Mouse (Mus musculus) 3T3-L1 (cell line): Measurements from ENCODE around the gene Fntb.
"Not testable (repeated sequence)": the region's sequence is repeated elsewhere in the genome, so short reads cannot be mapped to it uniquely, and the experiment has no call there.

Source experiments
- DNase-seq: peaks from one replicate; pipeline ENCODE4 v3.0.0-alpha.2; 2015; ENCODE audit warnings: low read depth, low spot score

Fntb gene

DNA sequence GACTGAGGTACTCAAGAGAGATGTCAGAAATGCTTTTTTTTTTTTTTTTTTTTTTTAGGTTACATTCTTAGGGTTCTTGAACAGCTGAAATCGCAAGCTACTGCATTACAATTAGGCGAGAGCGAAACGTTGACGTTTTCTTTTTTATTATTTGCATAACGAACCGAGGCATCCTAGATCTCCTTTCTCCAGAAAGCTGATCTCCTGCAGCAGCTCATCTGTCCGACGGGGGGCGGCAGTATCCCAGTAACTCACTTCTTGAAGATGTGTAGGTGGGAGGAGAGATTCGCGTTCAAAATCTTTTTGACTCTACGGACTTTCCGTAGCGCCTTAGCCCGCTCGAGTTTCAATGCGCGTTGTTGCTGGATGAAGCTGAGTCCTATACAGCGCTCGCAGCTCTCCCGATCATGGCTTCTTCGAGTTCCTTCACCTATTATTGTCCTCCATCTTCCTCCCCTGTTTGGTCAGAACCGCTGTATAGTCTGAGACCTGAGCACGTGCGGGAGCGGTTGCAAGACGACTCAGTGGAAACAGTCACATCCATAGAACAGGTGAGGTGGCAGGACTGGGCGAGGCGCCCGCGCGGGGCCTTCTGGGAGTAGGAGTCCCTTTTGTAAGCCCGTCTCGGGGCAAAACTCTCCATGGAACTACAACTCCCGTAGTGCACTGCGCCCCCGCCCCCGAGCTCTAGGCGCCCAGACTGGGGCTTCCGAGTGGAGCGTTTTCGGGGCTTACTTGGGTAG, 71.9 kb downstream of the Fntb start:
- peak; percentile 98 for DNase-seq

DNA sequence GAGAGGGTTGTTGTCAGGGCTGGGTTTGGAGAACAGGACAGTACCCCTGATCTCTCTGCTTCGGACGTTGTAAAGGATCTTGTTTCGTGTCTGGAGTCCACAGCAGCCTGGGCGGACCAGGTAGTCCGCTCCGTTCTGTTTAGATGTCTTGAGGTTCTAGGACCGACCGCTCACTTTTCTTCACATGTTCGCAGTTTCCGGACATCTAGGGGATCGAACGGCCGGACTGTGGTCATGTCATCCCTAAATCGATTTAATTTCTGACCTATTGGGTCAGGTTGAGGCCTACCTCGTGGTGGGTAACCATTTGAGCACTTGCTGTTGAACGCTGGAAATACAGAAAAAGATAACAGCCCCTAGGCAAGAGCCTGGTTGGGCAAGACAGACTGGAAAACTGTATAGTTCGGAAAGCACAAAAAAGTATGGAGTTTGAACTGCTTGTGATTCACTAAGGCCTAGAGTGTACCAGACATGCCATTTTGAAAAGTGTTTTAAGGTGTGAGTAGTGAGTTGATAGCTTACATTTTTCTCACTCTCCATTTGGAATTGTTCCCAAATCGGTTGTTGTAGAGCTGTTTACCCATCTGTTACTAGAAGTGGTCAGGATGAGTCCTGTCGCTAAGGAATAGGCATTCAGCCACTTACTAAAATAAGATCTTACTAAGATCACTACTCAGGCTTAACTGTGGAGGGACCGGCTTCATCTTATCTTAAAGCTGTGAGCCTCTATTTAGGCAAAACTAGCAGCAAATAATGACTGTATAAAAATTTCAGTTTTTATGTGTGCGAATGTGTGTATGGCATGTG, 72.7 kb downstream of the Fntb start:
- peak; percentile 45 for DNase-seq

DNA sequence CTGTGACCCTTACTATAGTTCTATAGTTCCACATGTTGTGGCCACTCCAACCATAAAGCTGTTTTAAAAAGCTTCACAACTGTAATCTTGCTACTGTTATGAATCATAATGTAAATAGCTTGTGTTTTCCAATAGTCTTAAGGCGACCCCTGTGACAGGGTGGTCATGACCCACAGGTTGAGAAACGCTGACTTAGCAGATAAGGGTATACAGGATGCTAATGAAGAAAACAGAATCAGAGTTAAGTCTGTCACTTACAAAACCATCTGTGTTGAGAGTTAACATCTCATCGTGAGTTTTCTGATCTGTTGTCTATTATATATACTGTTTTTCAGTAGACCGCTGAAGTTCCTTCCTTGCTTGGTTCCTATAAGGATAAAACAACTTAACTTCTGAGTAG, 73.9 kb downstream of the Fntb start:
- DNase-seq = no peak

DNA sequence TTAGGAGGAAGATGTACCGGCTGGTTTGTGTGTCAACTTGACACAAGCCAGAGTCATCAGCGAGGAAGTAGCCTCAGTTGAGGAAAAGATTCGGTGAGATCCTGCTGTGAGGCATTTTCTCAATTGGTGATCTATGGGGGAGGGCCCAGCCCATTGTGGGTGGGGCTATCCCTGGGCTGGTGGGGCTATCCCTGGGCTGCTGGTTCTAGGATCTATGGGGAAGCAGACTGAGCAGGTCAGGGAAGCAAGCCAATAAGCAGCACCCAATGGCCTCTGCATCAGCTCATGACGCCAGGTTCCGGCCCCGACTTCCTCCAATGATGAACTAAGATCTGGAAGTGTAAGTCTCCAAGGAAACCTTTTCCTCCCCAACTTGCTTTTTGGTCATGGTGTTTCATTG, 74.7 kb downstream of the Fntb start:
- DNase-seq = no peak

DNA sequence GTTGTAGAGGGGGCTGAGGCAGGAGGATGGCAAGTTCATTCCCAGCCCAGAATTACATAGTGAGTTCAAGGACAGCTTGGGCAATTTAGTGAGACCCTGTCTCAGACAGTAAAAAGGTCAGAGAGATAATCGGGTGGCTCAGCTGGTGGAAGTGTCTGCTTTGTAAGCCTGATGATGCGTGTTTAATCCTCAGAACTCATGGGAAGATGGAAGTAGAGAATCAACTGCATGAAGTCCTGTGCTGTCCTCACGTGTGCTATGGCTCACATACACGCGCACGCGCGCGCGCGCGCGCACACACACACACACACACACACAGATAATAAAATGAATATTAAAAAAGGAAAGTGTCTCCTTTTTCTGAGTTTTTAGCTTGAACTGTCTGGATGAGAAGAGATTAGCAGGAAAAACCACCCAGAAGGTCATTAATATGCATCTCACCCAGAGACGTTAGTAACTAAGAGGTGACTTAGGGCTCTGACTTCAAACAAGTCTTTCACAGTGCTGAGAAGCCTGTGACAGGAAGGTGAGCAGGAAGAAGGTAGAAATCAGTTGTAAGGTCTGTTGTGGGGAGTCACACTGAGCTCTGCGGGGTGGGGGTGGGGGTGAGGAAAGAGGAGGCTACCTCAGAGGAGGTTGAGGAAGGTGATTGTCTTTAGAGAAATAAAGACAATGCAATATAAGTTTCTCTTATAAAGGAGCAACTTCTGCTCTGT, 79.1 kb downstream of the Fntb start:
- no peak for DNase-seq

DNA sequence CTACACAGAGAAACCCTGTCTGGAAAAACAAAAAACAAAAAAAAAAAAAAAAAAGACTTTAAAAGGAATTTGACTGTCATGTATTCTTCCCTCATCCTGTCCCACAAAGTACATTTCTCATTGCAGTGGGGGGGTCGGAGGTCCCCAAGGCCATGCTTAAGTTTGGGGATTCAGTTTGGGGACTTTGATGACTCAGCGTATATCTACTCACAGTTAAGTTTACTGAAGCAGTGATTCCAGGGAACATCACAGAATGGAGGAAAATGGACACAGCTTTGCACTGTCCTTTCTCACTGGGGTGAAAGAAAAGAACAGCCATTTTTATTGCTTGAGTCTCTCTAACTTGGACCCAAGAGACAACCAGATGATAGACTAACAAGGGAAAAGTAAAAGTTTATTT, 87.0 kb downstream of the Fntb start:
- DNase-seq = no peak

DNA sequence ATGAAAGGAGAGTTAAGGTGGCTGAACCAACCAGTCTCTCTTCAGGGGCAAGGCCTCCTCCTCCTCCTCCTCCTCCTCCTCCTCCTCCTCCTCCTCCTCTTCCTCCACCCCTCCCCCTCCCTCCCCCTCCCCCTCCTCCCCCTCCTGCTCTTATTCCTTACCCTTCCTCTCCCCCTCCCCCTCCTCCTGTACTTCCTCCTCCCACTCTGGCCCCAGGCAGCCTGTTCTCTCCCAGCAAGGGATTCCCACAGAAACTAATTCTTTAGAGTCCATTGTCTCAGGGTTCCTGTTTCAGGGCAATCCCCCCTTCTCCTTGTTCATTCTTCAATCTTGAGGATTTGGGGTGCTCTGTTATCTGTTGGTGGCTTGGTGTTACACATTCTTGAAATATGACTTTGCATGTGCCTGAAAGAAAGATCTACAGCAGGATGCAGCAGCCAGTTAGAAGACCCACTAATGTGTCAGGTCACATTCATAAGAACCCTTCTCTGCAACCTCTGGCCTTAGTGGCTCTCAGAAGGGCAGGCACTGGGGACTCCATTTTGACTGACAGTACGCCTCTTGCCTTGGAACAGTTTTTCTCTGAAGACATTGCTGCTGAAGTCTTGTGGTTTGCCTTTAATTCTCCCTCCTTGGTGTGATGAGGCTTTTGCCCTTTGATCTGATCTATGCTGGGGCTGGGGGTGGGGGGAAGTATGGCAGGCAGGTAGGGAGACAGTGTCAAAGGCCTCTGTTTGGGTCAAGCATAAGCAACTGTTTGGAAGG, 88.2 kb downstream of the Fntb start:
- no peak for DNase-seq

DNA sequence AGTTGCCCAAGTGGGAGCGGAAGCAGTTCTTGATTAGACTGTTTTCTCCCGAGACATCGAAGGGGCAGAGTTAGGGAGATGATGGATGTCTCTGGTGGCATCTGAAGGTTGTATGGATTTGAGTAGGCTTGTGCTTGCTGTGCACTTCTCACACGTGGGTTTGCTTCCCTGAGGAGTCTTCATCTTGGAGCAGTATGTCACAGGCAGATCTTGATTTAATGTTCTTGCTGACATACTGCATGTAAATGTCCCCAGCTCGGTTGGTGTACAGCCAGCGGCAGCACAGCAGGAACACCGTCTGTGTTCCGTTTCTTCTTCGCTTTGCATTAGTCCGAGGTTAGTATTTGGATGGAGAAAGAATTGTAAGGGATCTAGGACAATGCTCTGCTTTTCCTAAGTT, 91.7 kb downstream of the Fntb start:
- no peak for DNase-seq

DNA sequence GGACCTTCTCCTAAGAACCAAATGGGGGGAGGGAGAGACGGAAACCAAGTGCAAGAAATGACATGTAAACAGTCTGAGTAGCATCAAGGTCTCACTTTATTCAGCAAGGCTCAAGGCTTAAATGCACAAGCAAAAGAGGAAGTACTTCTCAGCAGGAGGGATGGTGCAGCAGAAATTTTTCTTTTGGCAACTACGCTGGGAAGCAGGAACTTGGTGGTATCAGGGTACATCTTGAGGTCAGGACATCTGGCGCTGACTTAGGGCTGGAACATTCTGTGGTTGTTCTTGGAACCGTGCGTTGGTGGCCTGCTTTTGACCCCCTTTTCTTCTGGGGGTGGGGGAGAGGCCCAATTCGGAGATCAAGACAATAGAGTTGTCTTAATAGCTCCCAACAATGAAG, 93.4 kb downstream of the Fntb start:
- not testable (repeated sequence) for DNase-seq

DNA sequence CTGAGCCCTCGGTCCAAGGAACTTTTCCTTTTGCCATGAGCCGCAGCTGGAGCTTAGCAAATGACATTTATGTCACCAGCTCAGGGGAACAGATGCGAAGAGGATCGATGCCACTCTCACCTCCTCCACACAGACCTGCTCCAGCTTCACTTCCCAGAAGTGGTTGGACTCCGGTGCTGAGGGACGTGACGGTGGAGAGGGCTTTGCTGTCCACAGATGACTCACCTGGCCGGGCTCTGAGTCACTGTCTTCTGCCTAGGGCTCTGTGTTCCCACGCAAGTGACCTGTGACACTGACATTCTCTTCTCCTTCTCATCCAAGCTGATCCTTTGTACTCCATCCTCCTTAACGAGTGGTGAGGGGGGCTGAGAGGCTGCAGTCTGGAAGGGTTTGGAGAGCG, 98.3 kb downstream of the Fntb start:
- DNase-seq = peak; percentile 88

DNA sequence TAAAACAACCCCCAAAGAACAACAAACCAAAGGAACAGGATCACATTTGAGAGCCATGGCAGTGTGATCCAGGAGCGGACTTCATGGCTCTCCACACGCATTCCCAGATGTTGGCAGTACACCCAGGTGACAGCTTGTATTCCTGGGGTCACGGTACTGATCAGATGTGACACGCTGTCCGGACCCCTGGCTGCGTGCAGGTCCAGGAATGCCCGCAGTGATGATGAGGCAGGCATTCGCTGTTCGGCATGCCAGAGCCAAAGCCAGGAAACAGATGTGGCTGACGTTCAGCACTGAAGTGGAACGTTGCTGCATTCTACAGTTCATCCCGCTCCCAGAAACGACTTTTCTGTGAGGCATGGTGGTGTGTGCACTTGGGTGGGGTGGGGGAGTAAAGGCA, 99.9 kb downstream of the Fntb start:
- DNase-seq = no peak

DNA sequence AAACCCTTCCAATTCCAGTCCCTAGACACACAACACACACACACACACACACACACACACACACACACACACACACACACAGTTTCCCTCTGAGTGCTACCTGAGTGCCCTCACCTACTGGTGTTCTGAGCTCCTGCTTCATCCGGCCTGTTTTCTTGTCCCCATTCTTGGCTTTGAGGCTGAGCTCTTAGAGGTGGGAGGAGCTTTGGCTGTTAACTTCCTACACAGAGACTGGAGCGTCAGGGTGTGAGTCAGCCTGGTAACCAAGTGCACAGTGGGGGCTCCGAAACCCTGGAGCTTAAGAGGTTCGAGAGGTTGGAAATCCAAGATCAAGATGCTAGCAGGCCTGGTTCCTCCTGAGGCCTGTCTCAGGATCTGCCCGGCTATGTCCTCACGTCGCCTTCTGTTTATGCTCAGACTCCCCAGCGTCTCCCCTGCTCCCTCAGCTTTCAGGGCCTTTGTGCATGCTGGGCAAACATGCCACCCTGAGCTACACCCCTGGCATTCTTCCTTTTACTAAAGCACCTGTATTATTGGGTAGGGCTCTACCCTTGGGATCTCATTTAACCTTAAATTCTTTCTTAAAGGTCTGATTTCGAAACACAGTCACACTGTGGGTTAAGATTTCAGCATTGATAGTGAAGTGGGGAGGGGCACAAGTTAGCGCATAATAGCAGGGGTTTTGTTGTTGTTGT, 102.3 kb downstream of the Fntb start:
- DNase-seq = peak; percentile 59

DNA sequence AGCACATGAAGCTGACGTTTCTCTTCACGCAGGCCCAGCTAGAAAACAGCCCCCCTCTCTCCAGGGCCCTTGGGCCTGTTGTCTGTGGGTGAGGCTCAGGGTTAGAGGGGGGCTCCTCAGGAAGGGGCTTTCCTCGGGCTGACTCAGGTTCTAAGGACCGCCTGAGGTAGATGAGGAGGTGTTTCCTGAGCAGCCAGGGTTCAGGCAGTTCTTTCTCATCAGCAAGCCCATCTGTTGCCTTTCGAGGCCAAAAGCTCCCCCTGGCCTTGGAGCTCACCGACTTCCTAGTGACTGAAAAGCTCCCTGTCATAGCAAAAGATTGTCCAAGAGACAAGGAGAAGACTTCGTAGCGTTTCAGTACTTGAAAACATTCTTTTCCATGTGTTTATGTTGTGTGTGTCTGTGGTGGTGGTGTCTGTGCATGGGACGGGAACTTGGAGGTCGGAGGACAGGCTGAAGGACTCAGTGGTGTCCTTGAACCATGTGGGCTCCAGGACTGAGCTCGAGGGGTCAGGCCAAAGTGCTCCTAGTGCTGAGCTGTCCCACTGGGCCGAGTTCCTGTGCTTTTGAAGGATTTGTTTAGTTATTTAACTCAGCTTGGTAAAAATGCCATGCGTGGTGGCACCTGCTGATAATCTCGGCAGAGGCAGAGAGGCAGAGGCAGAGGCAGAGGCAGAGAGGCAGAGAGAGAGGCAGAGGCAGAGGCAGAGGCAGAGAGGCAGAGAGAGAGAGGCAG, 103.2 kb downstream of the Fntb start:
- DNase-seq = no peak

DNA sequence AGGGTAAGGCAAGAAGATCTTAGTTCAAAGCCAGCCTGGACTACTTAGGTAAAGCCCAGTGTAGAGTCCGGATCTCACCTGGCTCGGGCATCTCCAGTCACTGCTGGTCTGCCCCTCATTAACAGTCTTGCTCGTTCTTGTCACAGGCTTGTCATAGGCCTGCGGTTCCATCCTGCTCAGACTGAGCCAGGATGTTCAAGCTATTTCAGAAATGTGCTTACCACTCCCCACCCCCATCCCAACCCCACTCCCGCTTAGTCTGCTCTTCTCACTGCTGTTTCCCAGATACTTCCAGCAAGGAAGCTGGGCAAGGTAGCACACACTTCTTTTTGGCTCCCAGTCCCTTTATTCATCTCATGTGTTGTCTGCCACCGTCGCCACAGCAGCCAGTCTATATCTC, 104.2 kb downstream of the Fntb start:
- DNase-seq = no peak

DNA sequence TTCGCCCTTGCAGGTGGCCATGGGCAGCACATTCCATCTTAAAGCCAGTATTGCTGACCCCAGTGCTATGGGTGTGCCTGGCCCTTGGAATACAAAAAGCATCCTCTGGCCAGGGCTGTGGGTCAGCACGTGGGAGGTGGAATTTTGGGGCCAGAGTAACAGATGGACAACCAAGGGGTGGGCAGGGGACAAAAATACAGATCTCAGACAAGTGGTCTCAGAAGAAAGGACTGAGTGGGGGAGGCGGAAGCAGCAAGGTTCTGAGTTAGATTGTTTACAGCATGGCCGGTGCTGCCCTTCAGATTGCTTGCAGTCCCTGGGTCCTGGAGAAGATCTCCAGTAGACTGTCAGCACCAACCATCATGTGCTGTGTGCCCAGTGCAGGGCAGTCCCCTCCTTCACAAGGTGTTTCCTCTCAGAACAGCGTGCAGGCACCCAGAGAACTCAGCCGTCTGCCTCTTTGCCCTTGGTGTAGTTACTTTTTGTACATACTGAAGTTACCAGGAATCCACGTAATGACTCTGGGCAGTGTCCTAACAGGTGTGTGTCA, 107.5 kb downstream of the Fntb start:
- no peak for DNase-seq

DNA sequence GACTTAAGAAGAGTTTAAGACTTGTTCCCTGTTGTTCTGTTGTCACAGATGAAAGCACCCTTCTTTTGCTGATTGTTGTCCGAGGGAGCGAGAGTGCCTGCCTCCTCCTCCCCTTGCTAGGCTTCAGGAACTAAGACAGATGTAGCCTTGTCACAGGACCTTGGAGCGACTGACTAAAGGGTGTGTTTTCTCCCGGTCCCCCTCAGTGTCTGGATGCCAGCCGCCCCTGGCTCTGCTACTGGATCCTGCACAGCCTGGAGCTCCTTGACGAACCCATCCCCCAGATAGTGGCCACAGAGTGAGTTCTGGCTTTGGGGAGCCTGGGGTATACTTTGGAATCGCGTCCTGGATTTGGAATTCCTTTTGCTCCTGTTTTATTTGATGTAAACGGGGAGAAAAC, 109.4 kb downstream of the Fntb start:
- no peak for DNase-seq

DNA sequence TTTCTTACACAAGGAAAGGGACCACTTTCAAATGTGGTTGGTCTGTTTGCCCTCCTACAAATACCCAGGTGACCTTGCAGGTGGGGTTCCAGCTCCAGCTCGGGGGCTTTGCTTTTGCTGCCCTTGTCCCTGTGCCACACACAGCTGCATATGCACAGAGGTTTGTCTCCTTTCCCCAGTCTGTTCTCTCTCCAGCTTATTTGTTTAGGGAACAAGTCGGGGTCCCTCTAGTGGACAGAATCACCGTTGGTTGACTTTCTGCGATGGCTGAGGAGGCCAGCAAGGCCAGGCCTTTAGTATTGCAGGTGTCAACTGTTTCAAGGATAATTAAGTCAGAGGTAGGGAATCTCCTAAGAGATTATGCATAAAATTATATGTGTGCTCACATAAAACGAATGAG, 113.9 kb downstream of the Fntb start:
- DNase-seq = peak; percentile 76

DNA sequence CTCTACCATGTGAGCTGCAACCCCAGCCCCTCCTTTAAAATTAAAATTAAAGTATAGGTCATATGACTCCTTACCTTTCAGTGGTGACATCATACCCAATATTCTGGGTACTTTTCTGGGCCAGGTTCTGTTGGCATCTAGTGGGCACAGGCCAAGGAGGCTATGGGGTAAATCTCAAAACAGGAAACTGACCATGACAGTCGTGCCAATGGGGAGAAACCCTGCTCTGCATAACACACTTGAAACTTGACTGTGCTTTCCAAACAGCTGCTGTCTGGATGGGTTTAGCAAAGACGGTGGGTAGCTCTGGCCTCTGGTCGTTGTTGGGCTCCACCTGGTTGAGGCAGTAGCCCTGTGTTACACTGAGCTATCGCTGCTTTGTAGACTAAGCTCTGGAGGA, 114.7 kb downstream of the Fntb start:
- no peak for DNase-seq

DNA sequence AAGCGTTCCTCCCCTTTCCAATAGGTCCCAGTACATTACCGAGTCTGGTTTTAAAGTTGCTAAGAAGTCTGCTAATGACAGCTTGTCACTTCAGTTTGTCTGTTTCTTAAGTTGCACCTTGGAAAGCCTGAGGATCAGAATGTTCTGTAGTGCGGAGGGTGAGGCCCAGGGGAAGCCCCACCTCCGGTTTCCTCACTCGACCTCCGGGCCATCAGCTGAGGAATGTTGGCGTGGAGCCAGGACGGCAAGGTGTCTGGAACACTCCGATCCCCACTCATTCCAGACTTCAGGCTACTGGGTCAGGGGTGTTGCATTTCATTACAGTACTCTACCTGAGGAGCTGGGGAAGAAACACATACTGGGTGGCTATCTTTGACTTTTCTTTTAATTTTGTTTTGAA, 118.4 kb downstream of the Fntb start:
- no peak for DNase-seq

DNA sequence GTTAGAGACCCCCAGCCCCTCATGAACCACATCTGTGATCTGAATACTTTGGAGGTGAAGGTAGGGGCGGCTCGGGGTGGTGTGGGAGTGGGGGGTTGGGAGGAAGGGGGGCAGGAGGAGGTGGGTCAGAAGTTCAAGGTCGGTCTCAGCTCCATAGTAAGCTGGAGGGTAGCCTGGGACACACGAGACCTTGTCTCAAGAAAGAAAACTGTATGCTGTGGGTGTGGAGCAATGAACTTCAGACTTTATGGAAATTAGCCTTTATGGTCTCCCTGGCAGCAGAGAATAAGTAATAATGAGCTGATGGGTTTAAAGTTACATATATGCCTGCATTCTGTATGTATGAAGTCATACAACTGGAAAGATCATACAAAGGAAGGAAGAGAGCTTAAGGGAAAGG, 119.7 kb downstream of the Fntb start:
- DNase-seq = no peak
